ENCODE assay signal across 11 mouse cellular contexts in the genomic region with DNA sequence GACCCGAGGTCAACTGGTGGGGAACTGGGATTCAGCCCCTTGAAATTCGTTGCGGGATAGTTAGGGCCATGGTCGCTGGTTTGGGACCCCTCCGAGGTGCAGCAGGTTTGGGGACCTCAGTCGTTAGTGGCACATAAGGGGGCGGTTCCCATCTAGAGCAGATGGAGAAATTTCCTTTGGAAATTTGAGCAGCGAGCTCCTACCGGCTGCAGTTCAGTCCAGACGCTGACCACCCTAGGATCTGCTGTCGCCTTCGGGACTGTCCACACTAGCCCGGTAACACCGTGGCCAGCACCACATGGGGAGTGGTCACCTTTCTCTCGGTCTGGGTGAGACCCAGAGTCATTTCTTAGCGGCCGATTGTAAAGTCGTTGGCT. TPM values are rescaled to one million over a fixed set of nuclear protein-coding genes. Genes with fewer than 3 reads are reported as not detected.
DNase-seq lines count a peak whose midpoint lies in the region; ATAC-seq and TF ChIP-seq lines count a peak whose summit lies in the region.
"Had no signal": no experiment of that assay in that cellular context is flagged by ENCODE, and none has a peak within 500 bp of the region (broad histone marks: within the 10 kb centered on the region; RNA-seq: fewer than 3 reads in every experiment).

No protein-coding gene starts in this region.

- intact Hi-C loops in left cerebral cortex, adult 2 months (cut with DNase I), result no loop called here

- peak overlapping the region; percentile 38 for H3K4me3 ChIP-seq in forebrain, embryonic 12.5 days (replicated peaks)
- no peak overlapping the region for H3K4me3 ChIP-seq in limb, embryonic 11.5 days (ENCODE audit: low read depth, low read length)
- H3K4me3 ChIP-seq in thymus, adult 2 months (ENCODE audit: control insufficient read depth, insufficient read depth, low read length), result no peak overlapping the region
- H3K4me3 ChIP-seq in left cerebral cortex, adult 2 months, result no peak overlapping the region

- peaks cover 95% of the 10 kb centered on the region for H3K27me3 ChIP-seq in forebrain, embryonic 12.5 days
- peaks cover 76% of the 10 kb centered on the region for H3K27me3 ChIP-seq in limb, embryonic 11.5 days (ENCODE audit: control insufficient read depth, insufficient read depth, low read length)
- H3K27me3 ChIP-seq in thymus, adult 2 months (ENCODE audit: control insufficient read depth, insufficient read depth, low read length), result peaks cover 45% of the 10 kb centered on the region

- no peak overlapping the region for H3K9ac ChIP-seq in forebrain, embryonic 12.5 days
- no peak overlapping the region for H3K9ac ChIP-seq in limb, embryonic 11.5 days (ENCODE audit: low read length)

- H3K4me2 ChIP-seq in forebrain, embryonic 12.5 days, result peak overlapping the region; percentile 60
- H3K4me2 ChIP-seq in limb, embryonic 11.5 days (ENCODE audit: low read depth, severe bottlenecking), result no peak overlapping the region

- DNase-seq in cerebellum, adult 11 months, result peak; percentile 37
- peak; percentile 27 to 39 for DNase-seq in cerebellum, adult 18-20 months
- peak; percentile 59 for DNase-seq in limb, embryonic 11.5 days (ENCODE audit: low spot score)
- DNase-seq in thymus, adult 2 months, result no peak
- no peak for DNase-seq in liver
- DNase-seq in left cerebral cortex, adult 2 months (ENCODE audit: extremely low spot score in 1 of 2, low spot score in 2 of 2), result no peak

- no peaks in the 10 kb centered on the region for H3K9me3 ChIP-seq in forebrain, embryonic 12.5 days
- no peaks in the 10 kb centered on the region for H3K9me3 ChIP-seq in limb, embryonic 11.5 days (ENCODE audit: control insufficient read depth, low read length)

- TF ChIP-seq CTCF in thymus, adult 2 months (IDR thresholded peaks at IDR 0.05; ENCODE audit: borderline replicate concordance, control insufficient read depth, extremely low read depth, insufficient read depth, low read length, poor library complexity), result no peak
- TF ChIP-seq CTCF in left cerebral cortex, adult 2 months (IDR thresholded peaks at IDR 0.05), result no peak

- no peak for ATAC-seq in cerebellum, adult (ENCODE audit: insufficient number of reproducible peaks, low FRiP score, low TSS enrichment)
- ATAC-seq in forebrain, embryonic 12.5 days (ENCODE audit: low FRiP score), result no peak
- no peak for ATAC-seq in limb, embryonic 11.5 days (ENCODE audit: insufficient number of reproducible peaks, low FRiP score, low TSS enrichment, low read depth)

- 1% methylated on average over 18 of the region's 18 CpGs for WGBS in forebrain, embryonic 12.5 days
- 1% methylated on average over 18 of the region's 18 CpGs for WGBS in limb, embryonic 11.5 days
- 4% methylated on average over 18 of the region's 18 CpGs for WGBS in thymus, adult 2 months

- no peak for TF ChIP-seq POLR2A in thymus, adult 2 months (IDR thresholded peaks at IDR 0.05; ENCODE audit: control insufficient read depth, extremely low read depth, insufficient read depth, low read length, poor library complexity)

- peaks cover 37% of the 10 kb centered on the region for H3K4me1 ChIP-seq in forebrain, embryonic 12.5 days
- peaks cover 19% of the 10 kb centered on the region for H3K4me1 ChIP-seq in limb, embryonic 11.5 days (ENCODE audit: control insufficient read depth, insufficient read depth, low read length)
- 0 out of 2 replicates have a peak, but pooled peaks cover 7% of the 10 kb centered on the region for H3K4me1 ChIP-seq in thymus, adult 2 months (replicated peaks; ENCODE audit: control insufficient read depth, insufficient read depth, low read length)

- no peak overlapping the region for H3K27ac ChIP-seq in forebrain, embryonic 12.5 days
- H3K27ac ChIP-seq in limb, embryonic 11.5 days (replicated peaks; ENCODE audit: low read depth, low read length), result no peak overlapping the region
- H3K27ac ChIP-seq in thymus, adult 2 months (ENCODE audit: control insufficient read depth, insufficient read depth, low read length), result no peak overlapping the region
- H3K27ac ChIP-seq in left cerebral cortex, adult 2 months, result no peak overlapping the region

- H3K36me3 ChIP-seq in forebrain, embryonic 12.5 days (replicated peaks), result no peaks in the 10 kb centered on the region
- no peaks in the 10 kb centered on the region for H3K36me3 ChIP-seq in limb, embryonic 11.5 days (ENCODE audit: control insufficient read depth, insufficient read depth, low read length)
- no peaks in the 10 kb centered on the region for H3K36me3 ChIP-seq in thymus, adult 2 months (ENCODE audit: control insufficient read depth, insufficient read depth, low read length)

RNA-seq across cellular contexts. Expression of gene Tlx3, which starts 0.9 kb away (rescaled TPM):
- 0.32 TPM in 1 of 2 replicates, not detected in the other for polyA plus RNA-seq in forebrain, embryonic 12.5 days (2016; fragmentation: Nextera tagmentation; extraction: Ambion mirVana)
- not detected in 2 replicates for polyA plus RNA-seq in limb, embryonic 11.5 days (2014; fragmentation: Nextera tagmentation; extraction: Ambion mirVana)
- polyA plus RNA-seq in thymus, adult 2 months (2012; rRNA removed), result 0.08 TPM in 2 replicates
- not detected for total RNA-seq in left cerebral cortex, adult 2 months (2021)
- total RNA-seq: granulocyte monocyte progenitor cell, adult 5-6 weeks; left cerebral cortex, adult 8-10 months; megakaryocyte progenitor cell, adult 5-6 weeks had no signal

RNA-seq across cellular contexts. Expression of gene Npm1, which starts 41.3 kb away (rescaled TPM):
- polyA plus RNA-seq in forebrain, embryonic 12.5 days (2016; fragmentation: Nextera tagmentation; extraction: Ambion mirVana), result 790 and 820 TPM in 2 replicates
- polyA plus RNA-seq in limb, embryonic 11.5 days (2014; fragmentation: Nextera tagmentation; extraction: Ambion mirVana), result 1,519 and 1,530 TPM in 2 replicates
- polyA plus RNA-seq in thymus, adult 2 months (2012; rRNA removed), result 166 and 186 TPM in 2 replicates
- total RNA-seq in left cerebral cortex, adult 2 months (2021), result 100 to 1,000 TPM; 146 to 152 TPM

RNA-seq across cellular contexts. Expression of gene Fgf18, which starts 57.1 kb away (rescaled TPM):
- 2.1 and 2.4 TPM in 2 replicates for polyA plus RNA-seq in forebrain, embryonic 12.5 days (2016; fragmentation: Nextera tagmentation; extraction: Ambion mirVana)
- 12.7 and 16.8 TPM in 2 replicates for polyA plus RNA-seq in limb, embryonic 11.5 days (2014; fragmentation: Nextera tagmentation; extraction: Ambion mirVana)
- polyA plus RNA-seq in thymus, adult 2 months (2012; rRNA removed), result 0.15 and 0.23 TPM in 2 replicates
- total RNA-seq in left cerebral cortex, adult 2 months (2021), result 1 to 10 TPM; 1.9 to 2.6 TPM
- total RNA-seq: granulocyte monocyte progenitor cell, adult 5-6 weeks; megakaryocyte progenitor cell, adult 5-6 weeks had no signal

Comparison
In these comparisons a context has a peak if more than half of its experiments do, and no peak if none do; other contexts are left out.
1. DNase-seq: peak in cerebellum, adult 11 months (single experiment), cerebellum, adult 18-20 months (2 of 2) and limb, embryonic 11.5 days (single experiment); none in thymus, adult 2 months (single experiment), liver (single experiment) and left cerebral cortex, adult 2 months (0 of 2).